Mouse (Mus musculus): Measurements from ENCODE around the gene Ikzf5.

Gene Ikzf5

DNA sequence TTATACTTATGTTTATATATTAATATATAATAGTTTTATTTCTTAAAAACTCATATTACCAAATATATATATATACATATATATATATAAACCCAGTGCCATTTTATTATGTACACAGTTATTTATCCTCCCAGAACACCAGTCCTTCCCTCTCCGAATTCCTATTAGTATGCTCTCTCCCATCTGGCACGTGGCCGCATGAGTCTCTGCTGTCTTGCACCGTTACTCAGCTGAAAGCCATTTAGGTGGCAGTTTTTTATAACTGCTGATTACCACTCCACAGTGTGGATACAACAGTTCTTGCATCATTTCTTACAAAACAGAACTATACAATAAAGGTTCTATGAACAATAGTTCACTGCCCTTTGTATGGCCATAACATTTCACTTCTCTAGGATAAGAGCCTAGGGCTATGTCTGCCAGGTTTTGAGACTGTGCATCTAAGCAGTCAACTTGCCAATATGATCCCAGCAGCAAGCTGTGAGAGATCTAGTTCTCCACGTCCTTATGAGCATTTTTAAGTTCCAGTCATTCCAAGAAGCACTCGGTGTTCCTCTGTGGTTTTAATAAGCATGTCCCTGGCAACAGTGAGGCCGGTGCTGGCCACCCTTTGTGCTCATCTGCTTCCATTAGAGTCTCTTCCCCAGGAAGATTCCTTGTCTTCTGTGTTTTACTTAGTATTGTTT lies 64.3 kb downstream of the Ikzf5 start:
- no peak for DNase-seq

Data from kidney, postnatal 25 days (tissue).